Mouse (Mus musculus) activated CD4-positive, CD25-positive, alpha-beta regulatory T cell (primary cell): ENCODE results near the gene H2-Oa. TPM values are rescaled to one million over a fixed set of nuclear protein-coding genes. Genes with fewer than 3 reads are reported as not detected.

ENCODE experiments used
- polyA plus RNA-seq, 2 experiments: library from polyadenylated mRNA; unstranded; fragments of 100-300 nt; shearing (Covaris generic); gene quantifications; one replicate each; pipeline ENCODE4 v1.2.1; 2017

The H2-Oa gene
- 10 to 100 TPM; 19.9 to 60.5 TPM for polyA plus RNA-seq

GRCm38 (mm10) chr17:34092197-34092875, at the start of gene H2-Oa:
Gene H2-Oa (plus strand): TSS chr17:34092340.

DNA sequence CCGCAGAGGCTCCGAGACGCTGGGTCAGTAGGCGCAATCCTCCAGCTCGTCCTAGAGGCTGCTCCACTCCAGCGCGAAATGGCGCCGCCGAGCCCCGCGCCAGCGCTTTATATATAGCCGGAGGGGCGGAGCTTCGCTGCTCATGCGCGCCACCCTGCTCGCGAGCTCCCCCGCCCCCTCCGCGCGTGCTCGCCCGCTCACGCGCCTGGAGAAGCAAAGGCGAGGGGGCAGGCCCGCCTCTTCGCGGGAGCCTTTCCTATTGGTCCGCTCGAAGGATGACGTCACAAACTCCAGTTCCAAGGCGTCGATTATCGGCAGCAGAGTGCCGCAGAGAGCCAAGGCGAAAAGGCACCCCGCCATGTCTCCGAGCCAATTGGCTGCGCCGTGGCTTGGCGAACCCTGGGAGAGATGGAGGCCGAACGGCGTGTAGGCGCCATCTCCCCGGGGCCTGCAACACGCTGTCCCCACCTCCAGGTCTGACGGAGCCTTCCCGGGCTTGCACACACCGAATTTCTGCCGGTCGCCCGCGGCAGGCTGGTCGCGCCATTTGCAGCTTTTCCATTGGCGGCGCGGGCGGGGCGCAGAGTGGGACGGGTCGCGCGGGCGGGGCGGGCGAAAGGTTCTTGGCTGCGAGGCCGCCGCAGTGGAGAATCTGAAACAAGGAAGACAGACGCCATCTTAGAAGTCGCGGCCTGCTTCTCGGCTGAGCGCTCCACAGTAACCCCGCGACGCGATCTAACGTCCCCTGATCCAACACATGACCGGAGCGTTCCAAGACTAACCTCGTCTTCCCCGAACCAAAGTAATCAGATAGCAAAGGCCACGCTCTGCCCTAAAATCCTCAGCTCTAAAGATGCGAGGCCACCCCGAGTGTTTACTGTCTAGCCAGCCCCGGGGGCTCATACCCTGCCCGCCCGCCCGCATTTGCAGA, 27.4 kb downstream of the H2-Oa start, which contains the start of gene H2-DMa:
H2-DMa (plus strand) TSS at position 293 of the 931 bp plus-strand sequence.

GRCm38 (mm10) chr17:34122188-34122984, 30.2 kb downstream of the H2-Oa start, which contains the start of gene Brd2:
Gene Brd2 (minus strand): TSS chr17:34122634.

DNA sequence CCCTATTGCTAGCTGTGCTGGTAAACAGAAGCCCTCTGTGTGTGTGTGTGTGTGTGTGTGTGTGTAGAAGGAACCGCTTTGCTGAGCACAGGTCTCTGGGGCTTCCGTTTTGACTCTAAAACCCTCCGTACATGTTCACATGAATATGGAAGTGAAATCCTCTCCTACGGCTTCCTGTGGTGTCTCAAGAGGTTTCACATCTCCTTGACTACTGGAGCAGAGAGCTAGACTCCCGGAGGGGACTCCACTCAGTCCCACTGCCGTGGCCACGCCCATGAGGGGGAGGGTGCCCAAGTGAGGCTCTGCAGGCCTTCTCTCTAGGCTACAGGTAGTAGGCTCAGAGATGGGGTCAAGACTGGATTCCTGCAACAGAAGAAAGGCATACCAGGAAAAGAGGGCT, 50.9 kb downstream of the H2-Oa start, which contains the start of gene H2-DMb2:
H2-DMb2 (plus strand) TSS at position 275 of the 400 bp plus-strand sequence.

Other genes starting within 250 kb of the H2-Oa start
- 10 to 100 TPM; 10.3 to 32.6 TPM for gene Cd320, start 249.2 kb upstream of the H2-Oa start, polyA plus RNA-seq
- not detected for gene Gm7029, start 218.5 kb upstream of the H2-Oa start, polyA plus RNA-seq
- 10 to 100 TPM in 1 of 2 experiments, 1 to 10 TPM in 1; 5.4 to 10.0 TPM for gene Kifc1, start 201.7 kb upstream of the H2-Oa start, polyA plus RNA-seq
- 1 to 10 TPM; 3.2 to 8.3 TPM for gene Platr17, start 187.2 kb upstream of the H2-Oa start, polyA plus RNA-seq
- 100 to 1,000 TPM; 126 to 129 TPM for gene Daxx, start 182.9 kb upstream of the H2-Oa start, polyA plus RNA-seq
- 100 to 1,000 TPM; 650 to 721 TPM for gene Tapbp, start 176.4 kb upstream of the H2-Oa start, polyA plus RNA-seq
- gene Zbtb22, start 176.4 kb upstream of the H2-Oa start, polyA plus RNA-seq: 10 to 100 TPM; 18.2 to 18.6 TPM
- gene Rgl2, start 162.8 kb upstream of the H2-Oa start, polyA plus RNA-seq: 100 to 1,000 TPM; 109 to 112 TPM
- 100 to 1,000 TPM; 145 to 156 TPM for gene Pfdn6, start 152.0 kb upstream of the H2-Oa start, polyA plus RNA-seq
- 10 to 100 TPM; 46.5 to 72.2 TPM for gene Wdr46, start 151.7 kb upstream of the H2-Oa start, polyA plus RNA-seq
- gene B3galt4, start 140.9 kb upstream of the H2-Oa start, polyA plus RNA-seq: 10 to 100 TPM; 37.5 to 47.5 TPM
- gene Vps52, start 136.5 kb upstream of the H2-Oa start, polyA plus RNA-seq: 10 to 100 TPM; 61.1 to 66.8 TPM
- 1,000 to 10,000 TPM; 1,636 to 3,186 TPM for gene Rps18, start 136.3 kb upstream of the H2-Oa start, polyA plus RNA-seq
- over 10,000 TPM; 11,900 to 12,872 TPM for gene H2-K1, start 92.0 kb upstream of the H2-Oa start, polyA plus RNA-seq
- gene Ring1, start 67.7 kb upstream of the H2-Oa start, polyA plus RNA-seq: 10 to 100 TPM; 27.7 to 36.2 TPM
- gene H2-Ke6, start 64.3 kb upstream of the H2-Oa start, polyA plus RNA-seq: 100 to 1,000 TPM; 183 to 346 TPM
- gene Slc39a7, start 60.7 kb upstream of the H2-Oa start, polyA plus RNA-seq: 10 to 100 TPM; 80.0 to 90.9 TPM
- 10 to 100 TPM; 43.3 to 60.3 TPM for gene Rxrb, start 60.5 kb upstream of the H2-Oa start, polyA plus RNA-seq
- 1 to 10 TPM in 1 of 2 experiments, under 1 TPM in 1; 0.86 to 1.7 TPM for gene Col11a2, start 52.9 kb upstream of the H2-Oa start, polyA plus RNA-seq
- gene H2-DMa, start 27.2 kb downstream of the H2-Oa start, polyA plus RNA-seq: 100 to 1,000 TPM; 113 to 424 TPM
- gene Brd2, start 30.3 kb downstream of the H2-Oa start, polyA plus RNA-seq: 100 to 1,000 TPM; 158 to 192 TPM
- gene H2-DMb2, start 51.0 kb downstream of the H2-Oa start, polyA plus RNA-seq: 10 to 100 TPM in 1 of 2 experiments, 1 to 10 TPM in 1; 6.4 to 25.9 TPM
- 10 to 100 TPM in 1 of 2 experiments, 1 to 10 TPM in 1; 3.4 to 17.2 TPM for gene H2-DMb1, start 60.7 kb downstream of the H2-Oa start, polyA plus RNA-seq
- gene Tap1, start 95.2 kb downstream of the H2-Oa start, polyA plus RNA-seq: 100 to 1,000 TPM; 385 to 581 TPM
- 100 to 1,000 TPM; 596 to 730 TPM for gene Psmb9, start 95.4 kb downstream of the H2-Oa start, polyA plus RNA-seq
- 1,000 to 10,000 TPM; 1,449 to 1,599 TPM for gene Psmb8, start 105.4 kb downstream of the H2-Oa start, polyA plus RNA-seq
- gene Tap2, start 111.2 kb downstream of the H2-Oa start, polyA plus RNA-seq: 100 to 1,000 TPM; 207 to 347 TPM
- 10 to 100 TPM; 22.8 to 55.0 TPM for gene H2-Ob, start 146.6 kb downstream of the H2-Oa start, polyA plus RNA-seq
- gene H2-Ab1, start 165.3 kb downstream of the H2-Oa start, polyA plus RNA-seq: 10 to 100 TPM; 40.5 to 91.7 TPM
- gene H2-Aa, start 195.5 kb downstream of the H2-Oa start, polyA plus RNA-seq: 10 to 100 TPM; 26.9 to 81.9 TPM
- gene H2-Eb1, start 213.5 kb downstream of the H2-Oa start, polyA plus RNA-seq: 10 to 100 TPM; 30.6 to 66.6 TPM
- not detected for gene H2-Eb2, start 233.3 kb downstream of the H2-Oa start, polyA plus RNA-seq